Mouse (Mus musculus) spleen, adult 2 months (tissue): ENCODE measurements around the gene Bbs9.

ENCODE experiments used
- CTCF ChIP-seq: fragments of 200-500 bp; IDR thresholded peaks from 2 replicates; pipeline ENCODE4 v1.5.1; 2011; ENCODE audit warnings: mild to moderate bottlenecking, inconsistent platforms; ENCODE audit not compliant: insufficient read depth, insufficient read length, insufficient replicate concordance; ENCODE audit errors: extremely low read depth
- POLR2A ChIP-seq: fragments of 200-500 bp; IDR thresholded peaks from 2 replicates; pipeline ENCODE4 v1.6.1; 2011; ENCODE audit warnings: low read depth, low read length, inconsistent platforms

DNA sequence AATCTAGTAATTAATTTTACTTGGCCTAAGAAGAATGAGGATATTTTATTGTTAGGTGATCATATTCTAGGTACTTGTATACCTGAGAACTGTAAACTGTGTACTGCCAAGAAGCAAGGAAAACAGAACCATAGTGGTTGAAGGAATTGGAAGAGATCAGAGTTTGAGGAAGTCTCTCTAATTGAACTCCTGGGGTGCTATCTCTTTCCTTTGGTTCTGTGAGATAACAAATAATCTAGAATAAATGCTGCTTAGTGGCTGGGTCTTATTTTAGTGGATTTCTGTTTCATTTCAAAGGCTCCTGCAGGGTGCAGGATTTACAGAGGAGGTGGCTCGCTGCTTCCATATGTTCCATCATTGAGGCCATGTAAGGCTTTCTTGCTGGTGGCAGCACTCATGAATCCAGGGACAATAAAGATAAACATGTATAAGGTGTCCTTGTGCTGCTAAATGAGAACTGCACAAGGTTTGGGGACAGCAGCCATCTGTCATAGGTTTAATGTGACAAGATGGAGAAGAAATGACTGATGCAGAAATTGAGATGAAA is 226.6 kb downstream of the Bbs9 start:
- TF ChIP-seq CTCF (no peak), POLR2A (no peak)
